Mouse (Mus musculus): Measurements from ENCODE around the gene Lmntd1.

Lmntd1 gene

DNA sequence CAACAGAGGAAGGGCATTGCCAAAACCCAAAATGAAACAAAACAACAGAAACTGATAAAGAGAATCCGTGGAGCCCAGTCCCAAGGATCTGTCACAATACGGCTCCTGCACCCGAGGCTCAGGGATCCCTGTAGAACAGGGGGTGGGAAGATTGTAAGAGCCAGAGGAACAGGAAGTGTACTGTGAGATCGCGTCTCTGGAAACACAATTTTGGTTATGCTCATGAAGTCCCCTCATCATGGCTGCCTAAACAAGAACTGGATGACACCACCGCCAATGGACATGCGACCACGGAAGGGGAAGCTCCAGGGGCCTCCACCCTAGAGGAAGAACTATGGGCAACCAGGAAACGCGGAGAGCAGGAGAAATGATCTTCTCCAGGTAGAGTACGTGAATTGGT lies 271.3 kb downstream of the Lmntd1 start:
- WGBS, result 85% methylated on average over 11 of the region's 11 CpGs

DNA sequence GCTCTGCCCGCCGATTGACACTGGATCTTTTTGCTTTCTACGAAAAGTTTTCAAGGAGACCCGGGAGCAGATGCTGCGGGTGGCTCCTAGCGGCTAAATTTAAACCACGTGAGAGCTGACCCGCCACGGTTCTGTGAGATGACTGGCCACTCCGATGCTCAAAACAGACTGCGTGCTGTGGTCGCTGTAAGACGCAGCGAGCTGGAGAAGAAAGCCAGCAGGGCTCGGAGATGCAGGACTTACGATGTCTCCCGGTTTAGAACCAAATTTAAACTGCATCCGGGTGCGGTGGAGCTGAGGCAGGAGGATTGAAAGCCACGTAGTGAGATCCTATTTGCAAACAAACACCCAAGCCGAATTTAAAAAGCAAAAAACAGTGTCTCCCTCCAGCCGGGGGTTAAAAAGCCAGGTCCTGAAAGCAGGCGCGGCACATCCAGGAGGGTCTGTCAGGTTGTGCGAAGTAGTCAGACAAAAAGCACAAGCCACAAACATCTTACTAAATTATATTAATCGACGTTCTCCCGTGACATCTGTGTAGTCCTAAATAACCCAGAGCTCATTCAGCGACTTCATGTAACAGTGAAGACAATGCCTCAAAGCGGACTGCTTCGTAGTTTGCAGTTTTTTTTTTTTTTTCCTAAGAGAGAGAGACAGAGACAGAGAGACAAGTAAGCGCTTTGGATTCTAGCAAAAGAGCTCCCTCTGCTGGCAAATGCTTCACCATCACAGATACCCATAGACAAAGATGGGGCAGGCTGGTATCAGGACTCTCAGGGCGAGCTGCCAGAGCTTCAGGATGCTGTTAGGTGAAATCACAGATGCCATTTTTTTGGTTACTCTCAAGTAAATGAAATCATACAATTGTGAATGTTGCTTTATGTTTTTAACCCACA lies 272.6 kb downstream of the Lmntd1 start:
- WGBS, result under 1% methylated on average over 33 of the region's 33 CpGs

DNA sequence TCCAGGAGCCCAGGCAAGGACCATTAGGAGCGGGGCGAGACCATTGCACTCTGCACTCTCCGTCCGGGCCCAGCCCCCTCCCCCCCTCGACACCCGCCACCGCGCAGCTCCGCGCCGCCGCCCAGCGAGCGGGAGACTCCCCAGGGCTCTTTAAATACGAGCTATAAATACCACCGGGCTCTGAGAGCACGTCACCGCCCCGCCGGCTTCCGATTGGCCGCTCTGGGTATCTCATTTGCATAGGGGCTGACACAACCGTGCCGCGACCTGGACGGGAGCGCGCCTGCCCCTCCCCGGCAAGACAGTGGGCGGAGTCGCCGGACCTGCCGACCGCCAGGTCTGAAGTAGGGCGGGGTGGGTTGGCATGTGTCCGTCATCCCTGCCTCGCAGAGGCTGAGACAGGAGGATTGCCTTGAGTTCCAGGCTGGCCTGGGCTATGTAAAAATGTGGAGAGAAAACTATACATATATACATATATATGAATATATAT lies 273.4 kb downstream of the Lmntd1 start:
- WGBS, result under 1% methylated on average over 37 of the region's 37 CpGs

DNA sequence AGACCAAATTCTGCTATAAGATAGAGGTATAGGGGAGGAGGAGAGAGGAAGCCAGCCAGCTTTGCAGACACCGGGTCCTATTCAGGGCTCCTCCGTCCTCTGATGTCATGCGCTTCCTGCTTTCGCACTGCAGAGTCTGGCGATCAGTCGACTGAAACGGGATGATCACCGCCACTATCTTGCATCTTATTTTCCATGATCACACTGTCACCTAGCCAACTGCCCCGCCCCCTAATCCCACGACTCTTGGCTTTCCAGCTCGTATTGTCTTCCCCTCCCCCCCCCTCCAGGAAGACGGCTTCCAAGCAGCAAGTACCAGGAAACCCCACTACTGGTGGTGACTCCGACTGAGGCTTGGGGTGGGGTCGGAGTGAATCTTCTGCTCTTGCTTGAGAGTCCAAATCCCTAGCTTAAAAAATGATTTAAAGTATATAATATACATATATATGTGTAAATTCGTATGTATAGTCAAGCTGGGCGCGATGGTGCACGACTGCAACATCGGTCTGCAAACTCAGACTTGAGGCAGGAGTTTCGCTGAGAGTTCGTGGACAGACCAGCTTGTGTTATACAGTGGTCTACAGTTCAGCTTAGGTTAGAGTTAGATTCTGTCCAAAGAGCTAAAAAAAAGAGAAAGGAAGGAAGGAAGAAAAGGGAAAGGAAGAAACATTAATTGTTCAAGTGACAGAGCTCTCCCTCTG lies 274.0 kb downstream of the Lmntd1 start:
- under 1% methylated on average over 21 of the region's 21 CpGs for WGBS

DNA sequence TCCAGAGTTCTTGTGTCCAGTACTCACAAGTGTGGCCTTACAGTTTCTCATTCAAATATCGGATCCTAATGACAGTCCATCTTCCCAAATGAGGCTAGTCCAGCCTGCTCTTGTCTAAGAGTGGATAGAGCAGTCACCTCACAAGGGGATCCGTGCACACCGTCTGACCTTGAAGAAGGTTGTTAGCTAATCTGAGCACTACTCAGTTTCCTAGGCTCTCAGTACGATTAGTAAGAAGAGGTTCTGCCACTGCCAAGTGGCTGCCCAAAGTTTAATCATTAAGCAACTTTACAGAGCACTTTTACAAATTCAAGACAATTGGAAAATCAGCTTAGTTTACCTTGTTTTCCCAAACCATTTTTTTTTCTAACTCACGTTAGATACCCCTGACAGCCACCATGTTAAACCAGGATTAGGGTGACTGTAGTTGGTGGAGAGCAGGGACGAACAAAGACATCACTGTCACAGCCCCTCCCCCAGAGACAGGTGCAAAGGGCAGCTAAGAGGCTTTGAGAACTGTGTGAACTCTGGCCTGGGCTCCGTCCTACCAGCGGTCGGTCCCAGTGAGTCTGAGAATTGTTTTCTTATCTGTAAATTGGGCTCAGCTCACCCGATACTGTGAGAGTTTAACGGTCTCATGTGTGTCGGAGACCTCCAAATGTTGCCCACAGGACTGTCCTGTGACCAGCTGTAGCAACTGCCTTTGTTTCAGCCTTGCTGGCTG lies 275.4 kb downstream of the Lmntd1 start:
- WGBS, result 82% methylated on average over 12 of the region's 12 CpGs

DNA sequence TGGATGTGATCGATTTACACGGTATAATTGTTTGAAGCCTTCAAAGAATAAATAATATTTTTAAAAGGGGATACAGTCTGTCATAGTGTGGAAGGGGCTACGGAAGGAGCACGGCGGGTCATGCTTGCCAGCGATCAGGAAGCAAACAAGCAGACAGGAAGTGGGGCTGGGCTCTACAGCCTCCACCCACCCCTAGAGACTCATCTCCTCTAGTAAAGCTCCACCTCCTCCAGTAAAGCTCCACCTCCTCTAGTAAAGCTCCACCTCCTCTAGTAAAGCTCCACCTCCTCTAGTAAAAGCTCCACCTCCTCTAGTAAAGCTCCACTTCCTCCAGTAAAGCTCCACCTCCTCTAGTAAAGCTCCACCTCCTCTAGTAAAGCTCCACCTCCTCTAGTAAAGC lies 276.6 kb downstream of the Lmntd1 start:
- WGBS, result 87% methylated on average over 6 of the region's 6 CpGs

DNA sequence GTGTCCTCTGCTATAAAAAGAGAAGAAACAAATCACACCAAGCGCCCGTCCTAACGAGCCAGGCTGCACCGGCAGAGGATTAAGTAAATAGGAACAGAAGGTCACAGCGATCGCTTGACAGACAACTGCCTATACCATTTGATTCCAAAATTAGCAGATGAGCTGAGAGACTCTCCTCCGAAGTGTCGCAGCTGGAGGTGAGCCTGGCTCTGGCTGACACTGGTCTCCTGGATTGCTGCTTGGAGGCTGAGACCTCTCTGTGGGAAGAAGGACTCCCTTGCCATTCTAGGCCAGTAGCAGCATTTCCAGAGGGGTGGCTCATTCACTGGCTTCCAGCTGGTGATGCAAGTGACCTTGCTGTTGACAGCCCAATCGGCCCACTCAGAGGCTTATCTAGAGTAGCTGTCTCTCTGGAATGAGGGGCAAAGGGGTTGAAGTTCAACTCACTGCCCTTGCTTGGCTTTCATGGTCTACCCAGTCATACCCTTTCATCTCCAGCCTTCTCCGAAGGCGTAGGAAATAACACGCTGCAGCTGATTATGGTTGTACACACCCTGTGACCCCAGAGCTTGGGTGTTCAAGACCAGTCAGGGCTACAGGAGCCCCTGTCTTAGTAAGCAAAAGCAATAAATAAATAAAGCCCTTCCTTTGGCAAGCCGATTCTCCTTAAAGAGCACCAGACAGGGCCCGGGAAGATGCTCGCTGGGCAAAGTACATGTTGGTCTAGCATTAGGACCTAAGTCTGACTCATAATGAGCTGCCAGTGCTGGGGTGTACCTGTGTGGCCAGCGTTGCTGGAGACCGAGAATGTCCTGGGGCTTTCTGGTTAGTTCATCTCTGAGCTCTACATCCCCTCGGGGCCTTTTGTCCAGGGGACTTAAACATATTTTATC lies 278.0 kb downstream of the Lmntd1 start:
- 79% methylated on average over 18 of the region's 18 CpGs for WGBS

DNA sequence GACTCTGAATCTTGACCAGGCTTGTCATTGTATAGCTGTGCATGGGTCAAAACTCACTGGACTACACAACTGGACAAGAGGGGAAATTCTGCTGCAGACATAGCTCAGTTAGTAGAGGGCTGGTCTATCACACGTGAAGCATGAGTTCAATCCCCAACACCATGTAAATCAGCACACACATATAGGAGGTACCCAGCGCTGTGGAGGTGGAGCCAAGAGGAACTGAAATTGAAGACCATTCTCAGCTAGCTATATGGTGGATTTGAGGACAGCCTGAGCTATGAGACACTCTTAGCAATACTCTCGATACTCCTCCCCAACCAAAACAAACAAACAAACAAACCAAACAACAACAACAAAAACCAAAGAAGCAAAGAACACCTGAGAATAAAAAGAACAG lies 279.9 kb downstream of the Lmntd1 start:
- WGBS, result 87% methylated on average over 3 of the region's 3 CpGs

DNA sequence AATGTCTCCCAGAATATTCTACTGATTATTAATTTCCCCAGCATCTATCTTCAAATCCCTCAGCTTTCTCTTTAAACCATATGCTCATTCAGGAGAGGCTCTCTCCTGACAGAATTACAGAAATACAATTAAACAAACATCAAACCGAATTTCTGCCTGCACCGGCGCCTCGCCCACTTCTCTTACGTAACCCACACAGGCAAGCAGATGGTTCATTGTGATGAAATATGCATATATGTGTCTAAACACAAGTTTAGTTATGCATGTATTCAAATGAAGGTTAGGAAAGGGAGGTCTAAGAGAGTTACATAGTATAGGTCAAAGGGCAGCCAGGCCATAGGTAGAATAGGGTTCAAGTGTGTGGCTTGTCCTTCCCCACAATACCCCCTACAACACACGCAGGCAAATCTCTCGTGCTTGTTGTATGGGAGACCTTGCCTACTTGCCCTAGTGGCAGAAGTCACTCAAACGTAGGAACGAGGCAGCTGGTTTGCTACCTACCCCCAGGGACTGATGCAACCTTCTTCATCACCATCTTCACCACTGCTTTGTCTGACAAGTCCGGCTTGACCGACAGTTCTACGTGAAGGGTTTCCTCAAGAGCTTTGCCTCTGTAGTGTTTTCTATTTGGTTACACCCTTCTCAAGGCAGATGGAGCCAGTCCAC lies 287.8 kb downstream of the Lmntd1 start:
- WGBS, result 58% methylated on average over 12 of the region's 12 CpGs

DNA sequence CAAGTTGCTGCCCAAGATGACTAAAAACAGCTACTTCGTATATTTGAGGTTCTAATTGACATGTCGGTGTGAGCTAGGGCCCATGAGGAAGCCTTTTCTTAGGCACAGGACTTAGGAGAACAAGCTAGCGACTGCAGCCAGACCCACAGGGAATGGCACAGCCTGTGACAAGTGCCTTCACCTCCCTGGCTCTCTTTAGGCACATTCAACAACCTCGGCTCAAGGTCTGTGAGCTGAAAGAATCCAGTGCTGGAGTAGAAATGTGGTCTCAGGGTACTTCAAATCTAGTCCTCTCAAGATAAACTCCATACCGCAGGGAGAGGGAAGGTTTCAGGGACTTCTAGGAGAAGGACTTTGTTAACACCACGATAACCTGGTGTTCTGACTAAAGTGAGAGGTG lies 289.0 kb downstream of the Lmntd1 start:
- 65% methylated on average over 6 of the region's 6 CpGs for WGBS

DNA sequence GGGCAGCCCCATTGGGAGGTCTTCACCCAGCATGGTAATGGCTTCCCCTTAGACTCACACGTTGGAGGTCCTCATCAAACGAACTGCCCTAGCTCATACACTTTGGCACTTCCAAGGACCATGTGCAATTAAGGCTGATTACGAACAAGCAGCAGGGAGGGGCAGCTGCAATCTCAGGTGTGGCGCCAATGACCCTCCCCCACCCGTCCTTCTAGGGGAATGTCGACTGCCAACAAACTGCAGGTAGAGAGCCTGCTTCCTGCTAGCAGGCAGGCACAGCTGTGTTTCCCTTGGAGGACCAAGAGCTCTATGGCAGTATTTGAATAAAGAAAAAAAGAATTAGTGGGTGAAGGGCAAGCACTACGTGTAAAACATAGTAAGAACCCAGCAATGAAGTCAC lies 289.6 kb downstream of the Lmntd1 start:
- 67% methylated on average over 7 of the region's 7 CpGs for WGBS

DNA sequence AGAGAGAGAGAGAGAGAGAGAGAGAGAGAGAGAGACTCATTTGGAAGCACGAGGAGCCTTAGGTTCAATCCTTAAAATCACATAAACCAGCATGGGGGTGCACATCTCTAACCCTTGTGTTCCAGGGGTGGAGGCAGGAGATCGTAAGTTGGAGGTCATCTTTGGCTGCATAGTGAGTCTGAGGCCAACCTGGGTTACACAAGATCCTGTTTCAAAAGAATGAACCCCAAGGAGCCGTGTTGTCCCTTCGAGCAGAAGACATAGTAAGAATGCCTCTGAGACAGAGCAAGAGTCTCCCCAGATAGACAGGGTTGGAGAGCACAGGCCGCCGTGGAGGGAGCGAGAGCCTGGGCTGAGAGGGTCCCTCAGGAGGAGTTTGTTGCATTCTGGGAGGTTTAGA lies 291.9 kb downstream of the Lmntd1 start:
- WGBS, result 88% methylated on average over 7 of the region's 7 CpGs

DNA sequence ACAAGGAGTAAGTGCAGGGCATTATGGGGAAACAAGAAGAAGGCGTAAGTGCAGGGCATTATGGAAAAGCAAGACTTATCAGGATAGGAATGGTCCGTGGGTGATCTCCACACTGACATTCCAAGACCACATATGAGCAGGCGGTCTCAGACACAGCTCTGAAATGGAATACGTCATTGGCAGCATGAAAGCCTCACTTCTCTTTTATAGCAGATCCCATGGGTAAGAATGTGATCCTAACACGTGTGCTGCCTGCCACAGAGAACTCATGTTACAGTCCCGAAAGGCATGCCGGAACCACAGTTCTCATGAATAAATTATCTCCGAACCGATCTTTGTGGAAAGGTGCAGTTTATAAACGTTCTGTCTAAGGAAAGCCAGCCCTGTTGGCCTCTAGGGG lies 294.0 kb downstream of the Lmntd1 start:
- WGBS, result 94% methylated on average over 10 of the region's 10 CpGs
